Mouse (Mus musculus) MN1 (cell line): Measurements from ENCODE around the gene Kdm1a.

Experiments
- DNase-seq: peaks from one replicate; pipeline ENCODE4 v3.0.0-alpha.2; 2016; ENCODE audit warnings: low spot score

The Kdm1a gene

DNA sequence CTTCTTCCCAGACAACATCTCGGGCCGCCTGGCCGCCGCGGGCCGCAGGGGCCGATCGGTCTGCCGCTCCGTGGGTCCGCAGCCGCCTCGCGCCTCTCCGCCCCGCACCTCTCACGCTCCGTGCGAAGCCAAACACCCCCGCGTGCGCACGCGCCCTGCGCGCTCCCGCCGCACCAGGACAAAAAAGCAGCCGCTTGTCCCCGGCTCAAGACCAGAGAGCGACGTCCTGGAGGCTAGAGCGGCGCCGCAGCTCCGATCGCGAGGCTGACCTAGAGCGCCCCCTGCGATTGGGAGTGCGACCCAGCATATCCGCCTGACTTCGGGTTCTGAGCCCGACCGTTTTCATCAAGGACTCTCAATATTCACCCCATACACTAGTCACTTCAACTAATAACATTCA, at the start of gene Kdm1a:
Gene Kdm1a, minus strand, starts transcription at position 156 of the 400 bp plus-strand sequence.
- peak; percentile 98 for DNase-seq

DNA sequence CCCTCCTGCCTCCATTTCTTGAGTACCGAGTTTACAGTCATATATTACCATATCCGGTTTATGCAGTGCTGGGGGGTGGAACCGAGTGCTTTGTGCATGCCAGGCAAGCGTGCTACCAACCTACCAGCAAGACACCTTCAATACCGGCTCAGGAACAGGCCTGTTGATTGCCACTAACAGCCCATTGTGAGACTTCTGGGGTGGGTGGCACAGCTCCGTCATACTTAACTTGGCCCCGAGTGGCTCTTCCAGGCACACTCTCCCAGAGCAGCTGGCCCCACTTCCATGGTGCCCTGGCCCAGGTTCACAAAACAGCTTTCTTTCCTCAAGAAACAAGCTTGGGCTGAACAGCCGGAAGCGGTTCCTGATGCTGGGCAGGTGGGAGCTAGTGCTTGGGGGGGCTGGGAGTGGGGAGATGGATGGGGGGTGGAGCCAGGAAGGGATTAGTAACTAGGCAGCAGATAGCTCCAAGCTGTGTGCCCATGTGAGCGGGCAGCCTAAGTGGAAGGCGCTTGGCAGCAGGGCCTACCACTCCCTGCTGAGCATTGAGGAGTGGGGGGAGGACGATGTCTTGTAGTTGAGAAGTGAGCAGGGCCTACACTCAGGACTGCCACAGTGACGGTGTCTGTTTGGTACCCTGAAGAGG, 49.5 kb upstream of the Kdm1a start:
- no peak for DNase-seq

- DNase-seq = peak; percentile 31
Measured at GRCm38 (mm10) chr4:136651357-136651811, 48.9 kb upstream of the Kdm1a start.

- DNase-seq = no peak
Measured at GRCm38 (mm10) chr4:136650261-136650660, 47.7 kb upstream of the Kdm1a start.

GRCm38 (mm10) chr4:136649480-136650196, 47.1 kb upstream of the Kdm1a start:
- no peak for DNase-seq

DNA sequence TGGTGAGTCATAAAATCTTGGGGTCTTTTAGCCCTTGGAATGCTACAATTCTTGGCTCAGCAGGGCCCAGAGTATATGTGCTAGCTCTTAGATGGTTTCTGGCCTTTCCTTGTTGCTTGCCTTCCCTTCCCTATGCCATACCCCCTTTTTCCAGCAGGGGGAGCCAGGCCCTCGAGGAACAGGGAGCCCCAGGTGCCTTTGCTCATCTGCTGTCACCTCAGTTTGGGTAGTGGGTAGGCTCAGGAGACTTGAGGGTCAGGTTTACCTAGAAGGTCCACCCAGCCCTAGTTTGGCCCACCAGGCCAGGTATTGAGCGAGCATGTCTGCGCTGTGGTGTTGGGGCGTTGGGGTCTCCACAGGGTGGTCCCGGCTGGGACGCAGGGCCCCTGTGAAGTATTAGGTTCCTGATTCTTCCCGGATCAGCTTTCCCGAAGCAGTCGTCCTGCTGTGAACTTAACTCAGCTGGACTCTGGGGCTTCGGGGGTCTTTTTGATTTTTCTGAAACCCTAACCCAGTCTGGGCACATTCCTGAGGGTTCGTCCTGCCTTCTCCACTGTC, 46.5 kb upstream of the Kdm1a start:
- DNase-seq = peak; percentile 70

- DNase-seq = no peak
Measured at GRCm38 (mm10) chr4:136638890-136639289, 36.4 kb upstream of the Kdm1a start.

- no peak for DNase-seq
Measured at GRCm38 (mm10) chr4:136638230-136638750, 35.8 kb upstream of the Kdm1a start.

DNA sequence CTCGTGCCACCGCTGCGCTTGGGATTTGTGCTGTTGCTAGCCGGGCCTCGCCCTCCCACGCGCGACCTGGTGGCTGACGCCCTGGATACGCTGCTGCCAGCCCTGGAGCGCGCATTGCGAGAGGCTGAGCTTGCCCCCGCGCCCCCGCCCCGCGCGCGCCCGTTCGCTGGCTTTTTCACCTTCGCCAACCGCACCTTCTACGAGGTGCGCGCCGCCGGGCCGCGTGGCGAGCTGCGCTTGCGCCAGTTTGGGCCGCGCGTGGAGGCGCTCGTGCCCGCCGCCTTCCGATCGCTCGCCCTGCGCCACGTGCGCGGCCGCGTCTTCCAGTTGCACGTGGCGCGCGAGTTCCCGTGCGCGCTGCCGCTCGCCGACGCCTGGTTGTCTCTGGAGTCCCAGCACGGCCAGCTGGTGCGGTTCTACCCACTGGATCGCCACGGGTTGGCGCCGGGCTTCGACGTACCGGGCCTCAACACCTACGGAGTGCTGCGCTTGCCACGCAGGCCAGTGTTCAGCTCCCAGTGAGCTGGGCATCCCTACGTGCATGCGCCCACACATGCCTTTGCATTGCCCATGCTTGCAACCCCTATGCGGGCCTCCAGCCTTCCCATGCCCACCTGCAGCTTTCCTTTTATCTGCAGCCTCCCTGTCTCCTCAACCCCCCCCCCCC, 35.2 kb upstream of the Kdm1a start:
- DNase-seq = no peak

GRCm38 (mm10) chr4:136636983-136637562, 34.5 kb upstream of the Kdm1a start:
- no peak for DNase-seq

DNA sequence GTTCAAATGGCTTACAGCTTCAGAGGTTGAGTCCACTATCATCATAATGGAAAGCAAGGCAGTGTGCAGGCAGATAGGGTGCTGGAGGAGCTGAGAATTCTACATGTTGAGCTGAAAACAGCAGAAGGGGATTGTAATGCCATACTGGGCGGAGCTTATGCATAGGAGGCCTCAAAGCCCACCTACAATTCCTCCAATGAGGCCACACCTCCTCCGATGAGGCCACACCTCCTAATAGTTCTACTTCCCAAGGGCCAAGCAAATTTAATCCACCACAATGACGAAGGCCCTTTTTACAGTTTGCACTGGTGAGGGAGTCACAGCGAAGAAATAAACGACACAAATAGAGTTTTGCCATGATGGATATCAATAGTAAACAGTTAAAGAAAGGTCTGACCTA, 34.0 kb upstream of the Kdm1a start:
- DNase-seq = no peak

DNA sequence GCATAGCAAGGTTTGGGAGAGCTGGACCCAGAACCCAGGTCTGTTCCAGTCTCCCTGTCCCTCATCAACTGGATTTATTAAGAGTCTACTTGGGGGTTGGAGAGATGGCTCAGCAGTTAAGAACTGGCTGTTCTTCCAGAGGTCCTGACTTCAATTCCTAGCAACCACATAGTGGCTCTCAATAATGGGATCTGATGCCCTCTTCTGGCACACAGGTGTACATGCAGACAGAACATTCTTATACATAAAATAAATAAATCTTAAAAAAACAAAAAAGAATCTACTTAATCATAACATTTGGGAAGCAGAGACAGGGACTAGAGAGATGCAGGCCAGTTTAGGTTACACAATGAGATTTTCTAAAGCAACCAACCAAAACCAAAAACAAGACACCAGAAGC, 33.5 kb upstream of the Kdm1a start:
- DNase-seq = no peak

DNA sequence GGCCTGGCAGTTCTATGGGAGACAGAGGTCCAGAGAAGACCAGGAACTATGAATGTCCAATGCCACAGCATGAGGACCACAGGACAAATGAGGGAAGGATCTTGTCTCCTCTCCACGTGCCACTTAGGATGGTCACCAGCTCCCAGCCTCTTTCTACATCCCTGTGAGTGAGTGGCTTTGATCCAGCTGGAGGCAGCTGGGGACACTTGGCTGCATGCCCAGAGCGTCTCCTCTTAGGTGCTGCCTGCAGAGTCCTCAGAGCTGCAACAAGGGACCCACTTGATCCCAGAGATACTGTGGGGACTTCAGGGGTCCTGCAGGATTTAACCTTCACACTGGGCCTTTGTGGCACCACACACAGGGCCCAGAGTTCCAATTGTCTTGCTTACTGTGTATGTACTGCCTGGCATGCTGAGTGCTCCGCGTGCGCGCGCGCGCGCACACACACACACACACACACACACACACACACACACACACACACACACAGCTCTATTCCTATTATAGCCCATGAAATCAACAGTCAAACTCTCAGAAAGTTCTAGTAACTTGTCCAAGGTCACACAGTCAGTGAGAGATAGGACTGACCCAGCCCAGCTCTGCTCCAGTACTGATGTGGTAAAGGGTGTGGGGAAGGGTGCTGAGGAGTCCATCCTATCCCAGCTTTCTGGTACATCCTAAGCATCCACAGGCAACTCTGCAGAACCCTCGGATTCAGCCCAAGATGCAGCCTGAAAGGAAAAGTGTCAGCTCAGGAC, 28.9 kb upstream of the Kdm1a start:
- DNase-seq = peak; percentile 46

DNA sequence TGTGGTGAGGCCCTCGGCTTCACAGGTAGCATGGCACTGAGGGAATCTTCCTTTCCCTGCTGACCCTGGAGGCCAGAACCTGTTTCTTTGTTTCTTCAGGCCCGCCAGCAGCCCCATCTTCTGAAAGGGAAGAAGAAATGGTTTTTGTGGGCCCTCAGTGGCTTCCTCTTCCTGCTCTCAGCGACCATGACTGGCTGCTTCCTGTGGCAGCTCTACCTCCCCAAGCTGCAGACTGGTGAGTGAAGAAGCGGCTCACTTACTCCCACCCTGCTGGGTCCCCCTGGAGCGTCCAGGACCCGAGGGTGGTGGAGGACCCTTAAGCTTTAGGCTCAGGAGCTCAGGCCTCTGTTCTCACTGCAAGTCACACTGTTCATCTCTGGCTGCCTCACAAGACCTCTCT, 24.1 kb upstream of the Kdm1a start:
- DNase-seq = no peak

- DNase-seq = no peak
Measured at GRCm38 (mm10) chr4:136622388-136622787, 19.9 kb upstream of the Kdm1a start, which contains the start of gene Lactbl1. Gene Lactbl1, plus strand, starts transcription at chr4:136622621.

DNA sequence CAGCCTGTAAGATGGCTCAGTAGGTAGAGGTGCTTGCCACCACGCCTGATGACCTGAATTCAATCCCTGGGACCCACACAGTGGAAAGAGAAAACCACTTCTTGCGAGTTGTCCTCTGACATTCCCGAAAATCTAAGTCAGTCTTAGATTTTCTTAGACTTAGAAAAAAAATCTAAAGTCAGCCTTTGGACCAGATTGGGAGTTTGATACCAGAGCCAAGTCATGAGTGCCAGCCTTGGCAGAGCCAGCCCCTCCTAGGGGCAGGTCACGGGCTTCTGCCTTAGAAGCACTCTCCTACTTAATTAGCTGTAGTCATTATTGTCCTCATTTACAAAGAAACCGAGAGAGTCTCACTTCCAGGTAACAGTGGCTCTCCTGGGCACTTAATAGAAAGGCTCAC, 19.4 kb upstream of the Kdm1a start:
- DNase-seq = no peak

DNA sequence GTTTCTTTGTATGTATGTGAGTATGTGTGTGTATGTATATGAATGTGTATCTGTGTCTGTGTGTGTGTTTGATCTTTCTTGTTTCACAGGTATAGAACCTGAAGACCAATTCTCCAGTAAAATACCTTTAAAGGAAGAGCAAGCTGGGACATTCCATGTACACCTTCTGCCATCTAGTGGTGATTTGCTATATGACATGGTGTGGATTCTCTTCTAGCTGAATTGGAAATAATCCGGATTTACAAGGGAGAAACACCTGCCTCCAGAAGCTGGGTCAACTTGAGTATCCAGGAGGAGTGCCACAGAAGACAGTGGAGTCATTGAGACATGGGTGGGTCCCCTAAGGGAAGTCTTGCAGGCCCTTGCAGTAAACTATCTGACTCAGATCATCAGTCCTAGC, 18.8 kb upstream of the Kdm1a start:
- peak; percentile 78 for DNase-seq

GRCm38 (mm10) chr4:136613657-136614056, 11.1 kb upstream of the Kdm1a start:
- peak; percentile 28 for DNase-seq

GRCm38 (mm10) chr4:136610387-136610856, 7.9 kb upstream of the Kdm1a start, which contains the start of gene Tex46:
Gene Tex46, plus strand, starts transcription at chr4:136610437.
- no peak for DNase-seq

- no peak for DNase-seq
Measured at GRCm38 (mm10) chr4:136605756-136606485, 3.4 kb upstream of the Kdm1a start.
